Mouse (Mus musculus) splenic B cell, adult 2 months (primary cell): ENCODE data around the gene Tmem138.
"Not testable (repeated sequence)": the region's sequence is repeated elsewhere in the genome, so short reads cannot be mapped to it uniquely, and the experiment has no call there.

Experiments
- DNase-seq: peaks from one replicate; pipeline ENCODE4 v3.0.0-alpha.2; 2011; ENCODE audit warnings: low read depth, low spot score
- H3K27me3 ChIP-seq: 2 replicates; pipeline ENCODE4 v1.6.1; 2012; ENCODE audit warnings: mild to moderate bottlenecking, low read length, moderate library complexity, mixed read lengths; ENCODE audit not compliant: control insufficient read depth, poor library complexity, insufficient read depth, severe bottlenecking
- H3K36me3 ChIP-seq: 2 replicates; pipeline ENCODE4 v1.6.1; 2012; ENCODE audit warnings: mild to moderate bottlenecking, low read length, moderate library complexity, mixed read lengths; ENCODE audit not compliant: control insufficient read depth, poor library complexity, insufficient read depth, severe bottlenecking

The Tmem138 gene

DNA sequence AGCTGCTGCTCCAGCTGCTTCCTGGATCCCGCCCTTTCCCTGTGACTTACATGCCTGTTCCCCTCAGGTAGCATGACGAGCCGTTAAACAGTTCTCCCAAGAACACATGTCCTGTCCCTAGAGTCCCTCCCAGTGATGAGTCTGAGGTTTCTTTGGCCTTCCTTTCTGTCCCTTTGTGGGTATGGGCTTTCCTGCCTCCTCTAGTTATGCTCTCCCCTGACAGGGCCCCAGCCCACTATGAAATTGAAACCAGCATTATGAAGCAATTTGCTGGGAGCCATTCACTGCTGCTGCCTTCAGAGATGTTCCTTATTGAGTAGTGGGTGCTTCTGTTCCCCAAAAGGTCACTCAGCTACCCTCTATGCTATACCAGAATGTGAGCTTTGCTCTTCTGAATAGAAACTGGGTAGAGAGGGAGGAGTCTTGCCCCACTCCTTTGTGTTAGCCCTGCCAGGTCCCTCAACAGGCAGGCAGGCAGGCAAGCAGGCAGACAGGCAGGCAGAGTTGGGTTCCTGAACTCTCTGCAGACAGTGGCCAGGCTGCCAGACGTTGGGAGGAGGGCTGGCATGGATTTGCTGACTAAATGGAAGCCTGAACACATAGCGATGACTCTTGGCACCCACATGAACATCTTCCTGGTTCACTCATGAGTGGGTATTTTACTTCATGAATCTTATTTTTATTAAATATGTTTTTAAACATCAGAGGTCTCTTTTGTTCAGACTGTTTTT is 12.1 kb upstream of the Tmem138 start:
- Histone ChIP-seq H3K27me3 (no peaks in the 10 kb centered on the region), H3K36me3 (peaks cover 48% of the 10 kb centered on the region)
- no peak for DNase-seq

DNA sequence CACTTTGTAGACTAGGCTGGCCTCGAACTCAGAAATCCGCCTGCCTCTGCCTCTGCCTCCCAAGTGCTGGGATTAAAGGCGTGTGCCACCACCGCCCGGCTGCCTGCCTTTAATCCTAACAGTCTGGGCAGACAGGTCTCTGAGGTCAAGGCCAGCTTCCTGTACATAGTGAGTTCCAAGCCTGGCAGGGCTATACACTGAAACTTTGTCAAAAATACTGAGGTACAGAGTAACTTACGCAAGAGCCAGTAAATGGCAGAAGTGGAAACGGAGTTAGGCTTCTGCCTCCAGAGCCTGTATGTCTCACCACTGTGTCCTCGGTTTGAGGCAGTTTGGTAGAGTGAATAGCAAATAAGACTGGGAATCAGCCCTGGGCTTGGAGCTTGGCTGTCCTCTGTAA is 10.1 kb upstream of the Tmem138 start:
- H3K36me3 ChIP-seq, result peaks cover 49% of the 10 kb centered on the region
- H3K27me3 ChIP-seq, result no peaks in the 10 kb centered on the region
- DNase-seq, result no peak

DNA sequence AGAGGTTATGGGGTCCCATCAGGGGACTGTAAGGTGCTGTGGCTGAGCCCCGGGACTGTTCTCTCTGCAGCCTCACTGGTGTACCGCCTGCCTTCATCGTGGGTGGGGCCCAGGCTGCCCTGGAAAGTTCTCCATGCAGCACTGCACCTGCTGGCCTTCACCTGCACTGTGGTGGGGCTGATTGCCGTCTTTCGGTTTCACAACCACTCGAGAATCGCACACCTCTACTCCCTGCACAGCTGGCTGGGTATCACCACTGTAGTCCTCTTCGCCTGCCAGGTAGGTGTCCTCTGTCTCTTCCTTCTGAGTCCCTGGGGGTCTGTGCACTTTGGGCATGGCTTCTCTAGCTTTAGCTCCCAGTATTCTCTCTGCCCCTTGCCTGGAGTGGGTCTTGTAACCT is 8.0 kb upstream of the Tmem138 start:
- peaks cover 43% of the 10 kb centered on the region for H3K36me3 ChIP-seq
- peak; percentile 78 for DNase-seq

DNA sequence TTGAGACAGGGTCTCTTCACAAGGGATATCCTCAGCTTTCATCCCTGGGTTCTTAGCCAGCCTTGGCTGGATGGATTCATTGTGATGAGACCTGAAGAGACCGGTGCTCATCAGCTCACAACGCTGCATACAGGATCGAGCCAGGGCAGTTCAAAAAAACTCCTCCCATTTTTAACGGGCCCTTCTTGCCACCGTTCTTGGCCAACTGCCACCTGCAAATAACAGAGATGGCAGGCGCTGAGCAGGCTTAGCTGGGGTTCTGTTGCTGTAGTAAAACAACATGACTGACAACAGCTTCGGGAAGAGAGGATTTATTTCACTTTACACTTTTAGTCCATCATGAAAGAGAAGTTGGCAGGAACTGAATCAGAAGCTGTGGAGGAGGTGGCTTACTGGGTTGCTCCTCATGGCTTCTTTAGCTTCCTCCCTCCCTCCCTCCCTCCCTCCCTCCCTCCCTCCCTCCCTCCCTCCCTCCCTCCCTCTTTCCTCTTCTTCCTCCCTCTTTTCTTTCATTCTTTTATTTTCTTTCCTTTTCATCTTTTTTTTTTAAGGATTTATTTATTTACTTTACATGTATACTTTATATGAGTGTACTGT is 6.5 kb upstream of the Tmem138 start:
- no peak for DNase-seq
- H3K36me3 ChIP-seq, result peaks cover 32% of the 10 kb centered on the region
- no peaks in the 10 kb centered on the region for H3K27me3 ChIP-seq

More for the DNA sequence above, 8.0 kb upstream of the Tmem138 start:
- H3K27me3 ChIP-seq, result no peaks in the 10 kb centered on the region

DNA sequence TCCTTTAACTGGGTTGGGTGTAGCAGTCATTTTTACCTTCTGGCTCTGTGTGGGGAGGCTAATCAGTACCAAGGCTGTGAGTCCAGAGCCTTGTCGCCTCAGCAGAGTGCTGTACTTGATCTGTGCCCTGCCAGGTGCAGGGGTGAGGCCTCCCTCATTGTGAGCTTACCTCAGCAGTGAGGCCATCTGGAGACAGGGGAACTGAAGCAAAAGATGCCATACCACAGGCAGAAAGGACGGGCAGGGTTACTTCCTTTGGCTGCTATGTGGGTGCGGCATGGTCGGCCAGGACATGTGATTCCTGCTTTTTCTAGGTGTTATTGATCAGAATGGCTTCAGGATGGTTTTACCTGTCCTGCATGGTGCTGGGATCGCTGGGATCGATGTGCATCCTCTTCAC is 4.8 kb upstream of the Tmem138 start:
- DNase-seq, result peak; percentile 74
- Histone ChIP-seq H3K36me3 (peaks cover 17% of the 10 kb centered on the region), H3K27me3 (no peaks in the 10 kb centered on the region)

DNA sequence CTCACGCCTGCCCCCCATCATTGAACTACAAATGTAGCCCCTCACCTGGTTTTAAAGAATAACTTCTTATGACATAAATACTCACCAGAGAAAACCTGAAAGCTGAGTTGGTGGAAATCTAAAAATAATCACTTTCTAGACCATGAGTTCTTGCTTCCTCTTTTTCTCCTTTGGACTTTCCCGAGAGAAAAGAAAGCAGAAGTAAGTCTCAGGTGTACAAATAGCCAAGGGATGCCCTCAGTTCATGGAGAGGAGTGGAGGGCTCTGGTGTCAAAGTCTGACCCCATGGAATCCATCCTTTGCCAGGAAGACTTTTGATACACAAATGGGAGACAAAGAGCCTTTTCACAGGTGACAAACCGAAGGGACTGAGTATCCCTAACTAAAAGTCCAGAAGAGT is 3.6 kb upstream of the Tmem138 start:
- DNase-seq, result peak; percentile 80
- H3K27me3 ChIP-seq, result no peaks in the 10 kb centered on the region
- peaks cover 9% of the 10 kb centered on the region for H3K36me3 ChIP-seq

DNA sequence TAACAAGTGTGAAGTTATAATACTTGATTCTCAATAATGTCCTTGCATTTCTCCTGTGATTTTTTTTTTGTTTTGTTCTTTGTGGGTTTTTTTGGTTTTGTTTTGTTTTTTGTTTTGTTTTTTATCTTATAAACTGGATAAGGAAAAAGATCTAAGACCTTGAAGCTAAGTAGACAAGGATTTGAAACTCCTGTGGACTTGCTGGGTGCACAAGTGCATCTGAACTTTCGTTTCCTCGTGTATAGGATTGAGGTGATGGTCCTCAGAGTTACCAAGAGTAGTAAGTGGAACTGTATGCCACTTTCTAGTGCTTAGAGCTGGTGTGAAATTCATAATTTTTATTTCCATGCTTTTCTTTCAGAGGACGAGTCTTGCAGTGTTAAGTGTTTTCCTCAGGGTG is 2.9 kb upstream of the Tmem138 start:
- Histone ChIP-seq H3K36me3 (peaks cover 9% of the 10 kb centered on the region), H3K27me3 (no peaks in the 10 kb centered on the region)
- DNase-seq, result peak; percentile 44

DNA sequence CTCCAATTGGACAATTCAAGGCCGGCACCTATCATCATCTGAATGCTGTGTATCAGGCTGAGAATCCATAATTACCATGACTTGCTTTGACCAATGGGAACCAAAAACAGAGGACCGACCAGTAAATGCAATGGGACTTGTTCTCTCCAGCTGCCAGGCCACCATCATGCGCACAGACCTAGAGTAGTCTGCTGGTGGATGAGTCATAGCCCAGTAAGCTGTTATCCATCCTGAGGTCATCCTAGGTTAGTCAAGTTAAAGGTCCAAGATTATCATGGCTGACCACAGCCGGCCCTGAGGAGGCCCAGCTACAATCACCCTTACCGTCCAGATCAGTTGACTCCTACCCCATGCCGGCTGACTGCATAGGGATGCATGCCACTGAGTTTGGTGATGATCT is 7.5 kb downstream of the Tmem138 start:
- peaks cover 11% of the 10 kb centered on the region for H3K36me3 ChIP-seq
- DNase-seq, result no peak
- no peaks in the 10 kb centered on the region for H3K27me3 ChIP-seq

DNA sequence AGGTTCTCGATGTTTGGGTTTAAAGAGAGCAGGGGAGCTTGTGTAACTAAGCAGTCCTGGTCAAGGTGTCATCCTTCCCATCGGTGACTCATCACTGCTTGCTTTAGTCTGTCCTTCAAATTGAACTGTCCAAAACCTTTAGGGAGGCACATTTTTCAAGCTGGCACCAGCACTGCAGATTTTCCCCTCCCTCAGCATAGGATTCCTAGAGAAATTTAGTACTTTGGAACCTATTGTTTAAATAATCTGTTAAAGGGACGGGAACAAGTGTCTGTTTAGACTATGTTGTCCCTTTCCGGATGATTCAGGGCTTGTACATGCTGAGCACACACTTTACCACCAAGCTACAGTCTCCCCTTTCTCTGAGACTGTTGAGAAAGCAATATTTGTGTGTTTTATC is 11.9 kb downstream of the Tmem138 start:
- no peaks in the 10 kb centered on the region for H3K27me3 ChIP-seq
- H3K36me3 ChIP-seq, result peaks cover 1% of the 10 kb centered on the region; the same call in 1 of the 2 replicates
- DNase-seq, result no peak

DNA sequence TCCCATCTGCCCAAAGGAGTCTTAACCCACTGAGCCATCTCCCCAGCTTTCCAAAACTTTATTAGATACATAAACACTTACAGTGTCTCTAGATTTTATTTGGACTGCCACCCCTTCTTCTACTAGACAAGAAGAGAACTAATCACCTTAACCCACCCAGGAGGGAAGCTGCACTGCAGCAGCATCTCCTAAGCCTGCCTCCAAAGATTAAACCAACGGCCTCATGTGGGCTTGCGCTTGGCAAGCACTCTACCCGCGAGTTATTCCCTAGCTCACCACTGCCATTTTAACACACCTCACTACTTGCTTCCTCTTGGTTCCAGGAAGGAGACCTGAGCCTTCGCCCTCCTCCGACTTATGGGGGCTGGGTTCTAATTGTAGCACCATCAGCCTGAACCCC is 12.9 kb downstream of the Tmem138 start:
- DNase-seq, result no peak
- H3K36me3 ChIP-seq, result no peaks in the 10 kb centered on the region

DNA sequence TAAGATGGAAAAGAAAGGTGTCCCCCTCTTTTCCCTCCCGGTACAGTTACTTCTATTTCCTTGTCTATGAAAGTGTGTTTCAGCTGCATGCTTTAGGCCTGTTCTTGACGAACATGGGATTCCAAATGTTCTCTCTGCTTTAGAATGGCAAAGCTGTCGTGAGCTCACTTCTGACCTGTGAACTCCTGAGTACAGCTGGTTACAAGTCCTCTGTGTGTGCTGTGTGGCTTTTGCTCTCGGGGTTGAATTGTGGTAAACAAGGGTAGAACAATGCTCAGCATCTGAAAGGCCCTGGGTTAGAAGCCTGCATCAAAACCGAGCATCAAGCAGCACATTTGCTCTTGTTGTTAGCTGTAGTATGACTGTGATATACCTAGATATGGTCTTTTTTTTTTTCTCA is 14.8 kb downstream of the Tmem138 start:
- no peak for DNase-seq

More for the DNA sequence above, 12.9 kb downstream of the Tmem138 start:
- H3K27me3 ChIP-seq, result no peaks in the 10 kb centered on the region

DNA sequence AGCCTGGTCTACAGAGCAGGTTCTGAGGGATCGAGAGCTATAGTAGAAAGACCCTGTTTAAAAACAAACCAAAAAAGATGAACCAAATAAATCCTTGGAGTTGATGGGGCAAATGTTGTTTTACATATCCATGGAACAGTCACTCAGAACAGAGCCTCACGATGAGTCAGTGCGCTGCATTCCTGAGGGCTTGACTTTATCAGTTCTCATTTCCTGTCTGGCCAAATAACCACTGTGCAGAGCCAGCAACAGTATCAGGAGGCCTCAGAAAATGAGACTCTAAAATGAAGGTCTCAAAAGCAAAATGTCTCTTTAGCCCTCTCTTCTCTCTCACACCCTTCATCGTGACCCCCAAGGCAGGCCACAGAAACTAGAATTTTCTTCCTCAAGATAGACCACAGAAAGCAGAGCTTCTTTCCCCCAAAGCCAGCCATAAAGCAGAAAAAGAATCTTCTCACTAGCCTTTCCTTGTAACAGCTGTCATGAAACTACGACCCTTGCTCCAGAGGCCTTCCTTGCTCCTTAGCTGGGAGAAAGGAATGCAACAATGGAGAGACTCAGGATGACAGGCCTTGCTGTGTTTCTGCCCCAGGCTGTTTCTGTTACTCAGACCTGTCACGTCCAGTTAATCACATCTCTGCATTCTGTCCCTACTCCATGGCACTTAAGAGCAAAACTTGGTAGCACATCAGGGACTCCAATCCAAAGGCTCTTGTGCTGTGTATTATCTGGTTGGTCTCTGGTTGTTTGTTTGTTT is 15.4 kb downstream of the Tmem138 start:
- no peak for DNase-seq
- no peaks in the 10 kb centered on the region for H3K27me3 ChIP-seq
- H3K36me3 ChIP-seq, result no peaks in the 10 kb centered on the region

More for the DNA sequence above, 14.8 kb downstream of the Tmem138 start:
- Histone ChIP-seq H3K27me3 (no peaks in the 10 kb centered on the region), H3K36me3 (no peaks in the 10 kb centered on the region)

DNA sequence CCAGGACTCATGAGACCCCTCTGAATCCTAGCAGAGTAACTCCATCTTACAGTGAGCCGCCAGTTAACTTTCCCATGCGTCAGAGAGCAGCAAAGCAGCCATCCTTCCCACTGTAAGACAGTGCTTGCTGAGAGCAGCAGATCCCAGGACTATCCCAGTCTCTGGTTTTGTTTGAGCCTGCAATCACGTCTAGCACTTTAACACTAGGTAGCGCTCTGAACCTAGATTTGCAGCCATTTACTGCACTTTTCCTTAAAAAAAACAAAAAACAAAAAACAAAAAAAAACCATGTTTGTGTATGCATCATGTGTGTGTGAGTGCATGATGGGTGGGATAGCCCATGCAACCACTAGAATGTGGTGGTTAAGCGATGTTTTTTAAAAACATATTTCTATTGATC is 17.1 kb downstream of the Tmem138 start:
- DNase-seq, result no peak
- H3K27me3 ChIP-seq, result no peaks in the 10 kb centered on the region
- H3K36me3 ChIP-seq, result no peaks in the 10 kb centered on the region

DNA sequence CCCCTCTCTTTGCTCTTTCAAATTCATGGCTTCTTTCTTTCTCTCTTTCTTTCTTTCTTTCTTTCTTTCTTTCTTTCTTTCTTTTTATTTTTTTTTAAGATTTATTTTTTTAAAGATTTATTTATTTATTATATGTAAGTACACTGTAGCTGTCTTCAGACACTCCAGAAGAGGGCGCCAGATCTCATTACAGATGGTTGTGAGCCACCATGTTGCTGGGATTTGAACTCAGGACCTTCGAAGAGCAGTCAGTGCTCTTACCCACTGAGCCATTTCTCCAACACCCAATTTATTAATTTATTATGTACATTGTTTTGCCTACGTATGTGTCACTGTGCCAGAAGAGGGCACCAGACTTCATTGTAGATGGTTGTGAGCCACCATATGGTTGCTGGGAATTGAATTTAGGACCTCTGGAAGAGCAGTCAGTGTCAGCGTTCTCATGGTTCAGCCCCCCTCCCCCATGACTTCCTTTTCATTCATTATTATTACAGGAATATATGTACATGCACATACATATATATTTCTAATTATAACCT is 19.3 kb downstream of the Tmem138 start:
- H3K36me3 ChIP-seq, H3K27me3 ChIP-seq: not testable (repeated sequence)
- DNase-seq, result peak; percentile 43

DNA sequence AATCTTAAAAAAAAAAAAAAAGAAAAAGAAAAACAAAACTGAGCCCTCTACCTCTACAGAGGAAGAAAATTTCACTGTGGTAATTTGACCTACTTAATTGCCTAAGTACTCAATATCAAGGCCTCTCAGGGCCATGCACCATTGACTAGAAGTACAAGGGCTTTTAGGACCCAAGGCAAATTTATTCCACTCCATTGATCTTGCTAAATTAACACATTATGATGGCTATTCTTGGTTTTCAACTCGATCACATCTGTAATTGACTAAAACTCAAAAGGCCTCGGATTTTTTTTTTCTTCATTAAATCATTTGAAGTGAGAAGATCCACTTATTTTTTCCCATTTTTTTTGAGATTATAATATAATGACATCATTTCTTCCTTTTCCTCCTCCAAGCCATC is 19.7 kb downstream of the Tmem138 start:
- no peaks in the 10 kb centered on the region for H3K36me3 ChIP-seq
- DNase-seq, result no peak
- H3K27me3 ChIP-seq, result no peaks in the 10 kb centered on the region
